Mouse (Mus musculus) G1E (cell line): ENCODE measurements around the gene Med25.

Experiments
- CTCF ChIP-seq: IDR thresholded peaks from 2 replicates; pipeline ENCODE4 v1.5.1; 2012; ENCODE audit warnings: low read depth, low read length, inconsistent platforms, mixed read lengths
- GATA1 ChIP-seq: IDR thresholded peaks from 2 replicates; pipeline ENCODE4 v1.6.1; 2012; ENCODE audit warnings: borderline replicate concordance, low read length, inconsistent platforms, mixed read lengths

- TF ChIP-seq CTCF: no peak
- no peak for TF ChIP-seq GATA1
Measured at GRCm38 (mm10) chr7:44869697-44870528, 22.6 kb downstream of the Med25 start, which contains the start of gene Ptov1.
